Mouse (Mus musculus): ENCODE data around the gene Sbk2. TPM values are rescaled to one million over a fixed set of nuclear protein-coding genes. Genes with fewer than 3 reads are reported as not detected.

Gene Sbk2
- polyA plus RNA-seq, 1 experiment from 2014 or later = not detected

DNA sequence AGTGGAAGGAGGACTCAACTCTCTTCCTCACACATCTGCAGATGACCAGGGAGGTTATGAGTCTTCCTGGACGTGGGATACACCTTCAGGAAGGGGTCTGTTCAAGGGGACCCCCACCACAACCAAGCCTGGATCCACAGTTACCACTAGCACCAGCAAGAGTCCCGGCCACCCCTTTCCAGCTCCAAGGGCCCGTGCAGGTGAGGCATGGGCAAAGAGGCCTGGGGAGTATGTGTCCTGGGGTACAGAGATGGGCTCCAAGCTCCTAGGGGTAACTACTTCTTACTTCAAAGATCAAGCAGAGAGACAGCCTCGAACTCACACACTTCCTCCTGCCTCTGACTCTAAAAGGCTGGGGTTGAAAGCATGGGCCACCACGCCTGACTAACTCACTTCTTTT, 21.5 kb downstream of the Sbk2 start:
- no peaks in the 10 kb centered on the region for H3K27me3 ChIP-seq (ENCODE audit: control insufficient read depth, insufficient read depth, low read length)
- 54% methylated on average over 5 of the region's 5 CpGs for WGBS
- no peak overlapping the region for H3K4me3 ChIP-seq (ENCODE audit: low read depth, low read length)
- no peak overlapping the region for H3K4me2 ChIP-seq (ENCODE audit: low read depth)
- ATAC-seq (ENCODE audit: insufficient read depth, low FRiP score, low TSS enrichment) (no peak), DNase-seq (ENCODE audit: low spot score) (no peak)
- H3K36me3 ChIP-seq (ENCODE audit: control insufficient read depth, insufficient read depth, low read length) = no peaks in the 10 kb centered on the region; the same call in 1 of the 2 replicates
- H3K9me3 ChIP-seq (ENCODE audit: control insufficient read depth, low read length) = no peaks in the 10 kb centered on the region
- H3K27ac ChIP-seq (ENCODE audit: low read depth, low read length) = no peak overlapping the region
- no peak overlapping the region for H3K9ac ChIP-seq (ENCODE audit: low read length)
- no peaks in the 10 kb centered on the region for H3K4me1 ChIP-seq (ENCODE audit: control insufficient read depth, insufficient read depth, low read length)

DNA sequence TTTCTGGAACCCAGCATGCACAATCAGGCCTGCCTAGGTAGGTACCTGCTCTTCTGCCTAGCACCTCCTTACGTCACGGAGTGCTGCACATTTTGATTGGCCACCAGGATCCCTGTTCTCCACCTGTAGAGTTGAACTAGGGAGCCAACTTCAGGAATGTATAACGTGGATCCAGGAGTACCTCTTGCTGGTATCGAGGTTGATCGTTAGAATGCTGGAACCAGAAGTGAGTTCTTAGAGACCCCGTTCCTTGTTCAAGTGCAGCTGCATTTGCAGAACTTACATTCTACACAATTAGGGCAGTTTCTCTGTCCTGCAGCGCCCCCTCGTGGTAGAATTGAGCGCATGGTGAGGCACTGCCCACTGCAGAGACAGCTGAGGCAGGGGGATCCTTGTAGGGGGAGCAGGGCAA, 24.1 kb downstream of the Sbk2 start:
- Histone ChIP-seq H3K4me1 (ENCODE audit: control insufficient read depth, insufficient read depth, low read length) (no peaks in the 10 kb centered on the region), H3K27me3 (ENCODE audit: control insufficient read depth, insufficient read depth, low read length) (no peaks in the 10 kb centered on the region), H3K27ac (ENCODE audit: low read depth, low read length) (no peak overlapping the region), H3K36me3 (ENCODE audit: control insufficient read depth, insufficient read depth, low read length) (no peaks in the 10 kb centered on the region; the same call in 1 of the 2 replicates), H3K4me3 (ENCODE audit: low read depth, low read length) (no peak overlapping the region), H3K4me2 (ENCODE audit: low read depth) (no peak overlapping the region), H3K9ac (ENCODE audit: low read length) (no peak overlapping the region), H3K9me3 (ENCODE audit: control insufficient read depth, low read length) (no peaks in the 10 kb centered on the region)
- peak; percentile 84 for DNase-seq (ENCODE audit: low spot score)
- 21% methylated on average over 9 of the region's 9 CpGs for WGBS
- ATAC-seq (ENCODE audit: insufficient read depth, low FRiP score, low TSS enrichment) = no peak

DNA sequence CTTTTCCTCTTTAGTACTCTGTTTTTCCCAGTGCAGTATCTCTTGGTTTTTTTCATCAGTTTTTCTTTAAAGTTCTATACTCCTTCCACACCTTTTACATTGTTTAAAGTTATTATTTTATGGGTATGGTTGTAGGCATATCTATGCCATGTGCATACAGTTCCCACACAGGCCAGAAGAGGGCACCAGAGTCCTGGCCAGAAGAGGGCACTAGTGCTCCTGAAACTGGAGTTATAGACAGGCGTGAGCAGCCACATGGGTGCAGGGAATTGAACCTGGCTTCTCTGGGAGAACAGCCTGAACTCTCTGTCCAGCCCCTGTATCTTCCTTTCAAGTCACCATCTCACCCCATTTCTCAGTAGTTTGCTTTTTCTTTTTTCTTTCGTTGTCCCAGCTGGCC, 25.8 kb downstream of the Sbk2 start:
- DNase-seq (ENCODE audit: low spot score) = peak; percentile 60
- Histone ChIP-seq H3K4me2 (ENCODE audit: low read depth) (no peak overlapping the region), H3K4me1 (ENCODE audit: control insufficient read depth, insufficient read depth, low read length) (no peaks in the 10 kb centered on the region), H3K9ac (ENCODE audit: low read length) (no peak overlapping the region), H3K27ac (ENCODE audit: low read depth, low read length) (no peak overlapping the region), H3K4me3 (ENCODE audit: low read depth, low read length) (no peak overlapping the region), H3K27me3 (ENCODE audit: control insufficient read depth, insufficient read depth, low read length) (no peaks in the 10 kb centered on the region), H3K9me3 (ENCODE audit: control insufficient read depth, low read length) (no peaks in the 10 kb centered on the region), H3K36me3 (ENCODE audit: control insufficient read depth, insufficient read depth, low read length) (no peaks in the 10 kb centered on the region)
- ATAC-seq (ENCODE audit: insufficient read depth, low FRiP score, low TSS enrichment) = 0 out of 2 replicates have a peak, but pooled peaks have one; percentile 31
- 33% methylated on average over 2 of the region's 2 CpGs for whole genome bisulfite sequencing

DNA sequence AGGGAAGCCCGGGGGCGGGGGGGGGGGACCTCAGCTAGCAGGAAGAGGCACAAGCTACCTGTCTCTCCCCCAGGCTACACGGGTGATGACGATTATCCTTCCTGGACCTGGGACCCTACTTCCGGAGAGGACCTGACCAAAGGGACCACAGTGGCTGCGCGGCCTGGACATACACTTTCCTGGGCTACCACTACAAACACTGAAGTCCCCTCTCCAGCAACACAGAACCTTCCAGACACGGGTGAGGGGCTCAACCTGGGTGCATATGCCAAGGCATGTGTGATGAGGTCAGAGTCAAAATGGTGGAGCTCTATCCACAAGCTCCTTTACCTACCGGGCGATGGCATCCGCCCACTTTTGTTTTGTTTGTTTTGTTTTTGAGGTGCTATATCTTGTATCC, 26.8 kb downstream of the Sbk2 start:
- DNase-seq (ENCODE audit: low spot score) (no peak), ATAC-seq (ENCODE audit: insufficient read depth, low FRiP score, low TSS enrichment) (no peak)
- Histone ChIP-seq H3K4me1 (ENCODE audit: control insufficient read depth, insufficient read depth, low read length) (no peaks in the 10 kb centered on the region), H3K4me2 (ENCODE audit: low read depth) (no peak overlapping the region), H3K36me3 (ENCODE audit: control insufficient read depth, insufficient read depth, low read length) (no peaks in the 10 kb centered on the region), H3K4me3 (ENCODE audit: low read depth, low read length) (no peak overlapping the region), H3K9ac (ENCODE audit: low read length) (no peak overlapping the region), H3K9me3 (ENCODE audit: control insufficient read depth, low read length) (no peaks in the 10 kb centered on the region), H3K27me3 (ENCODE audit: control insufficient read depth, insufficient read depth, low read length) (no peaks in the 10 kb centered on the region), H3K27ac (ENCODE audit: low read depth, low read length) (no peak overlapping the region)
- WGBS = 86% methylated on average over 11 of the region's 11 CpGs

DNA sequence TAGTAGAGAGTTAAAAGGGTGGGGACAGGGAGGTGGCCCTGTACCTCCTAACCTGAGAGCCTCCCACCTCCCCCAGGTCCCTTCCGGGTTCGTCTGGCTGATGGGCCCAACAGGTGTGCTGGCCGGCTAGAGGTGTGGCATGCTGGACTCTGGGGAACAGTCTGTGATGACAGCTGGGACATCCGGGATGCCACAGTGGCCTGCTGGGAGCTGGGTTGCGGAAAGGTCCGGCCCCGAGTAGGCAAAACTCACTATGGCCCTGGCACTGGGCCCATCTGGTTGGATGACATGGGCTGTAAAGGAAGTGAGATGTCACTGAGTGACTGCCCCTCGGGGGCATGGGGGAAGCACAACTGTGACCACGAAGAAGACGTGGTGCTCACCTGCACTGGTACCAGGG, 27.4 kb downstream of the Sbk2 start:
- Histone ChIP-seq H3K4me1 (ENCODE audit: control insufficient read depth, insufficient read depth, low read length) (no peaks in the 10 kb centered on the region), H3K27ac (ENCODE audit: low read depth, low read length) (no peak overlapping the region), H3K9ac (ENCODE audit: low read length) (no peak overlapping the region), H3K27me3 (ENCODE audit: control insufficient read depth, insufficient read depth, low read length) (no peaks in the 10 kb centered on the region), H3K36me3 (ENCODE audit: control insufficient read depth, insufficient read depth, low read length) (no peaks in the 10 kb centered on the region), H3K4me3 (ENCODE audit: low read depth, low read length) (no peak overlapping the region), H3K4me2 (ENCODE audit: low read depth) (no peak overlapping the region), H3K9me3 (ENCODE audit: control insufficient read depth, low read length) (no peaks in the 10 kb centered on the region)
- no peak for DNase-seq (ENCODE audit: low spot score)
- WGBS = 79% methylated on average over 10 of the region's 10 CpGs
- ATAC-seq (ENCODE audit: insufficient read depth, low FRiP score, low TSS enrichment) = no peak

DNA sequence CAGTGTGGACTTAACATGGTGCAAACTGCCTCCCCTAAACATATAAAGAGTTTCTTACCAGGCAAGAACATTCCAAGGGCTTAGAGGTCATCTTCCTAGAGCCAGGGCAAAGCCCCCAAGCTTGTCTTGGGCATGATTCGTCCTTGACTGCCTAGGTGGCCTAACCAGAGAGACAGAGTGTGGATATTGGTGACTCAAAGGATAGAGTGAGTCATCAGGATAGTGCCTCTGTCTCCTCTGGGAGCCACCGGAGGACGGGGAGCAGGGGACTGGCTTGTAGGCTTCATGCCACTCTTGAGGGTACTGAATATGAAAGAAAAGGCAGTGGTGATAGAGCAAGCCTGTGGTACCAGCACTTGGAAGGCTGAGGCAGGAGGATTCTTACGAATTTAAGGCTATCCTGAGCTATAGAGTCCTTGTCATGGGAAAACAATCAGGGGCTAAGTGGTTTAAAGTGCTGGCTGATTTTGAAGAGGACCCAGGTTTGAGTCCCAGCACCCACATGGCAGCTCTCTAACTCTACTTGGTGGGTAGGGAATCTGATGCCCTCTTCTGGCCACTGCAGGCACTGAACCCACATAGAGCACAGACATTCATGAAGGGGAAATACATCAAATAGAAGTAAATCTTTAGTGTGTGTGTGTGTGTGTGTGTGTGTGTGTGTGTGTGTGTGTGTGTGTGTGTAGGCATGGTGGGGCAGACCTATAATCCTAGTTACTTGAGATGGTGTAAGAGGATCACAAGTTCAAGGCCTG, 29.9 kb downstream of the Sbk2 start:
- ATAC-seq (ENCODE audit: insufficient read depth, low FRiP score, low TSS enrichment) (no peak), DNase-seq (ENCODE audit: low spot score) (no peak)
- Histone ChIP-seq H3K36me3 (ENCODE audit: control insufficient read depth, insufficient read depth, low read length) (no peaks in the 10 kb centered on the region), H3K4me1 (ENCODE audit: control insufficient read depth, insufficient read depth, low read length) (no peaks in the 10 kb centered on the region), H3K4me3 (ENCODE audit: low read depth, low read length) (no peak overlapping the region), H3K9ac (ENCODE audit: low read length) (no peak overlapping the region), H3K9me3 (ENCODE audit: control insufficient read depth, low read length) (no peaks in the 10 kb centered on the region), H3K27ac (ENCODE audit: low read depth, low read length) (no peak overlapping the region), H3K4me2 (ENCODE audit: low read depth) (no peak overlapping the region), H3K27me3 (ENCODE audit: control insufficient read depth, insufficient read depth, low read length) (no peaks in the 10 kb centered on the region)
- WGBS = 86% methylated on average over 4 of the region's 4 CpGs

DNA sequence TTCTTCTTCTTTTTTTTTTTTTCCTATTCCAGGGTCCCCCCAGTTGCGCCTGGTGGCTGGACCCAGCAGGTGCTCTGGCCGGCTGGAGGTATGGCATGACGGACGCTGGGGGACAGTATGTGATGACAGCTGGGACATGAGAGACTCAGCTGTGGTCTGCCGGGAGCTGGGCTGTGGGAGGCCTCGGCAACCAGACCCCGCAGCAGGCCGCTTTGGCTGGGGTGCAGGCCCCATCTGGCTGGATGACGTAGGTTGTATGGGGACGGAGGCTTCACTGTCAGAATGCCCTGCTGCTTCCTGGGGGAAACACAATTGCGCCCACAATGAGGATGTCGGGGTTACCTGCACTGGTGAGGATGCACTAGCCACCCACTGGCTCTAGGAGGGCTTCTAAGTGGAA, 31.1 kb downstream of the Sbk2 start:
- no peaks in the 10 kb centered on the region for H3K9me3 ChIP-seq (ENCODE audit: control insufficient read depth, low read length)
- DNase-seq (ENCODE audit: low spot score) = no peak
- no peak overlapping the region for H3K9ac ChIP-seq (ENCODE audit: low read length)
- H3K27ac ChIP-seq (ENCODE audit: low read depth, low read length) = no peak overlapping the region
- 74% methylated on average over 12 of the region's 12 CpGs for WGBS
- no peaks in the 10 kb centered on the region for H3K27me3 ChIP-seq (ENCODE audit: control insufficient read depth, insufficient read depth, low read length)
- H3K4me3 ChIP-seq (ENCODE audit: low read depth, low read length) = no peak overlapping the region
- H3K4me2 ChIP-seq (ENCODE audit: low read depth) = no peak overlapping the region
- H3K36me3 ChIP-seq (ENCODE audit: control insufficient read depth, insufficient read depth, low read length) = no peaks in the 10 kb centered on the region
- no peaks in the 10 kb centered on the region for H3K4me1 ChIP-seq (ENCODE audit: control insufficient read depth, insufficient read depth, low read length)
- ATAC-seq (ENCODE audit: insufficient read depth, low FRiP score, low TSS enrichment) = no peak

DNA sequence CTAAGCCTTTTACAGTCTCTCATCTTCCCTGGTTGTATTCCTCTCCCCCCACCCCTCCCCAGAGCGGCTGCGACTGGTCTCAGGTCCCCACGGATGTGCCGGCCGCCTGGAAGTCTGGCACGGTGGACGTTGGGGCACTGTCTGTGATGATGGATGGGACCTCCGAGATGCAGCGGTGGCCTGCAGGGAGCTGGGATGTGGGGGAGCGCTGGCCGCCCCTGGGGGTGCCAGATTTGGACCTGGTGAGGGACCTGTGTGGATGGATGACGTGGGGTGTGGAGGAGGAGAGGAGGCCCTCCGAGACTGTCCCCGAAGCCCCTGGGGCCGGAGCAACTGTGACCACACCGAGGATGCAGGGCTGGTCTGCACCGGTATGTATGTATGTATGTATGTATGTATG, 35.9 kb downstream of the Sbk2 start:
- DNase-seq (ENCODE audit: low spot score) (no peak), ATAC-seq (ENCODE audit: insufficient read depth, low FRiP score, low TSS enrichment) (no peak)
- no peaks in the 10 kb centered on the region for H3K27me3 ChIP-seq (ENCODE audit: control insufficient read depth, insufficient read depth, low read length)
- H3K36me3 ChIP-seq (ENCODE audit: control insufficient read depth, insufficient read depth, low read length) = no peaks in the 10 kb centered on the region
- H3K4me2 ChIP-seq (ENCODE audit: low read depth) = no peak overlapping the region
- no peak overlapping the region for H3K27ac ChIP-seq (ENCODE audit: low read depth, low read length)
- 65% methylated on average over 17 of the region's 17 CpGs for WGBS
- H3K9ac ChIP-seq (ENCODE audit: low read length) = no peak overlapping the region
- H3K9me3 ChIP-seq (ENCODE audit: control insufficient read depth, low read length) = no peaks in the 10 kb centered on the region
- peaks cover 22% of the 10 kb centered on the region for H3K4me1 ChIP-seq (ENCODE audit: control insufficient read depth, insufficient read depth, low read length)
- no peak overlapping the region for H3K4me3 ChIP-seq (ENCODE audit: low read depth, low read length)

DNA sequence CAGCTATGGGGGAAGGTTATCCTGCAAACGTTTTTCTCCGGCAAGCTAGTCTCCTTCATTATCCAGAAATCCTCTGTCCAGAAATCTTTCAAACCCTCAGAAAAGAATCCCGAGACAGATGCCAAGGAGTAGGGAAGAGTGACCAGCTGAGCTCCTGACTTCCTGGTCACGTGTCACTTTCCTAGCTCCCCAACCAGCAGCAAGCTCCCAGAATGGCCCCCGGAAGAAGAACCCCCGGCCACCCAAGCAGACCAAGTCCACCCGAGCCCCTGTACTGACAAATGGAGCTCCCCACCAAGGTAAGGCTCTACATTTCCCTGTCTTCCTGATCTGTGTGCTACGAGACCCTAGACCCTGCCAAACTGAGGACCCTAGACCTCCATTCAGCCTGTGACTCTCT, 36.5 kb downstream of the Sbk2 start:
- no peak overlapping the region for H3K4me2 ChIP-seq (ENCODE audit: low read depth)
- DNase-seq (ENCODE audit: low spot score) = no peak
- H3K9me3 ChIP-seq (ENCODE audit: control insufficient read depth, low read length) = no peaks in the 10 kb centered on the region
- WGBS = 67% methylated on average over 8 of the region's 8 CpGs
- H3K36me3 ChIP-seq (ENCODE audit: control insufficient read depth, insufficient read depth, low read length) = no peaks in the 10 kb centered on the region
- ATAC-seq (ENCODE audit: insufficient read depth, low FRiP score, low TSS enrichment) = no peak
- no peaks in the 10 kb centered on the region for H3K27me3 ChIP-seq (ENCODE audit: control insufficient read depth, insufficient read depth, low read length)
- no peak overlapping the region for H3K27ac ChIP-seq (ENCODE audit: low read depth, low read length)
- H3K4me3 ChIP-seq (ENCODE audit: low read depth, low read length) = no peak overlapping the region
- peaks cover 26% of the 10 kb centered on the region for H3K4me1 ChIP-seq (ENCODE audit: control insufficient read depth, insufficient read depth, low read length)
- H3K9ac ChIP-seq (ENCODE audit: low read length) = no peak overlapping the region
